Mouse (Mus musculus): ENCODE data around the gene Fndc7. TPM values are rescaled to one million over a fixed set of nuclear protein-coding genes. Genes with fewer than 3 reads are reported as not detected.

The Fndc7 gene
- polyA plus RNA-seq, 1 experiment from 2014 or later = not detected

GRCm38 (mm10) chr3:108916857-108917256, 27.0 kb upstream of the Fndc7 start:
- ATAC-seq (ENCODE audit: low FRiP score) (no peak), DNase-seq (ENCODE audit: low spot score) (no peak)
- no peaks in the 10 kb centered on the region for H3K9me3 ChIP-seq (ENCODE audit: control insufficient read depth, low read length)
- H3K27me3 ChIP-seq (ENCODE audit: control insufficient read depth, insufficient read depth, low read length) = no peaks in the 10 kb centered on the region
- no peaks in the 10 kb centered on the region for H3K36me3 ChIP-seq (replicated peaks; ENCODE audit: control insufficient read depth, insufficient read depth)
- H3K27ac ChIP-seq = no peak overlapping the region
- no peak overlapping the region for H3K9ac ChIP-seq
- H3K4me2 ChIP-seq (replicated peaks) = no peak overlapping the region
- no peak overlapping the region for H3K4me3 ChIP-seq (replicated peaks; ENCODE audit: low read length)
- WGBS = 27% methylated on average over 4 of the region's 4 CpGs
- H3K4me1 ChIP-seq (replicated peaks; ENCODE audit: control insufficient read depth, insufficient read depth, low read length) = 0 out of 2 replicates have a peak, but pooled peaks cover 5% of the 10 kb centered on the region

GRCm38 (mm10) chr3:108915999-108916398, 26.2 kb upstream of the Fndc7 start:
- DNase-seq (ENCODE audit: low spot score) (no peak), ATAC-seq (ENCODE audit: low FRiP score) (no peak)
- H3K27me3 ChIP-seq (ENCODE audit: control insufficient read depth, insufficient read depth, low read length) = no peaks in the 10 kb centered on the region
- 0 out of 2 replicates have a peak, but pooled peaks cover 5% of the 10 kb centered on the region for H3K4me1 ChIP-seq (replicated peaks; ENCODE audit: control insufficient read depth, insufficient read depth, low read length)
- H3K4me2 ChIP-seq (replicated peaks) = no peak overlapping the region
- H3K4me3 ChIP-seq (replicated peaks; ENCODE audit: low read length) = no peak overlapping the region
- no peaks in the 10 kb centered on the region for H3K36me3 ChIP-seq (replicated peaks; ENCODE audit: control insufficient read depth, insufficient read depth)
- no peaks in the 10 kb centered on the region for H3K9me3 ChIP-seq (ENCODE audit: control insufficient read depth, low read length)
- H3K27ac ChIP-seq = no peak overlapping the region
- no peak overlapping the region for H3K9ac ChIP-seq
- WGBS = 96% methylated on average over 1 of the region's 1 CpGs

GRCm38 (mm10) chr3:108911548-108912413, 22.0 kb upstream of the Fndc7 start, which contains the start of gene Prpf38b:
Gene Prpf38b (minus strand): TSS chr3:108911727.
- no peaks in the 10 kb centered on the region for H3K9me3 ChIP-seq (ENCODE audit: control insufficient read depth, low read length)
- ATAC-seq (ENCODE audit: low FRiP score) (peak; percentile 99), DNase-seq (ENCODE audit: low spot score) (peak; percentile 97)
- H3K4me1 ChIP-seq (replicated peaks; ENCODE audit: control insufficient read depth, insufficient read depth, low read length) = peaks cover 18% of the 10 kb centered on the region
- H3K36me3 ChIP-seq (replicated peaks; ENCODE audit: control insufficient read depth, insufficient read depth) = peaks cover 12% of the 10 kb centered on the region
- H3K4me3 ChIP-seq (replicated peaks; ENCODE audit: low read length) = peak within 1 kb of the TSS; percentile 90
- H3K4me2 ChIP-seq (replicated peaks) = peak within 1 kb of the TSS; percentile 78
- H3K27me3 ChIP-seq (ENCODE audit: control insufficient read depth, insufficient read depth, low read length) = no peaks in the 10 kb centered on the region
- peak within 1 kb of the TSS; percentile 95 for H3K27ac ChIP-seq
- peak within 1 kb of the TSS; percentile 89 for H3K9ac ChIP-seq
- WGBS = 2% methylated on average over 53 of the region's 53 CpGs

GRCm38 (mm10) chr3:108911081-108911547, 21.3 kb upstream of the Fndc7 start:
- Histone ChIP-seq H3K27me3 (ENCODE audit: control insufficient read depth, insufficient read depth, low read length) (no peaks in the 10 kb centered on the region), H3K36me3 (replicated peaks; ENCODE audit: control insufficient read depth, insufficient read depth) (peaks cover 18% of the 10 kb centered on the region), H3K4me2 (replicated peaks) (peak overlapping the region; percentile 78), H3K27ac (peak overlapping the region; percentile 95), H3K4me3 (replicated peaks; ENCODE audit: low read length) (peak overlapping the region; percentile 90), H3K9me3 (ENCODE audit: control insufficient read depth, low read length) (no peaks in the 10 kb centered on the region), H3K4me1 (replicated peaks; ENCODE audit: control insufficient read depth, insufficient read depth, low read length) (peaks cover 18% of the 10 kb centered on the region), H3K9ac (peak overlapping the region; percentile 89)
- ATAC-seq (ENCODE audit: low FRiP score) = peak; percentile 87
- under 1% methylated on average over 44 of the region's 44 CpGs for WGBS
- peak; percentile 54 for DNase-seq (ENCODE audit: low spot score)

GRCm38 (mm10) chr3:108910303-108911080, 20.7 kb upstream of the Fndc7 start:
- Histone ChIP-seq H3K4me2 (replicated peaks) (peak overlapping the region; percentile 78), H3K9ac (peak overlapping the region; percentile 89), H3K4me3 (replicated peaks; ENCODE audit: low read length) (peak overlapping the region; percentile 90), H3K36me3 (replicated peaks; ENCODE audit: control insufficient read depth, insufficient read depth) (peaks cover 24% of the 10 kb centered on the region), H3K27ac (peak overlapping the region; percentile 95), H3K27me3 (ENCODE audit: control insufficient read depth, insufficient read depth, low read length) (no peaks in the 10 kb centered on the region), H3K4me1 (replicated peaks; ENCODE audit: control insufficient read depth, insufficient read depth, low read length) (peaks cover 18% of the 10 kb centered on the region), H3K9me3 (ENCODE audit: control insufficient read depth, low read length) (no peaks in the 10 kb centered on the region)
- ATAC-seq (ENCODE audit: low FRiP score) (no peak), DNase-seq (ENCODE audit: low spot score) (no peak)
- under 1% methylated on average over 31 of the region's 32 CpGs for WGBS

GRCm38 (mm10) chr3:108902934-108903333, 13.1 kb upstream of the Fndc7 start:
- no peaks in the 10 kb centered on the region for H3K9me3 ChIP-seq (ENCODE audit: control insufficient read depth, low read length)
- peaks cover 63% of the 10 kb centered on the region for H3K36me3 ChIP-seq (replicated peaks; ENCODE audit: control insufficient read depth, insufficient read depth)
- H3K27me3 ChIP-seq (ENCODE audit: control insufficient read depth, insufficient read depth, low read length) = no peaks in the 10 kb centered on the region
- no peak overlapping the region for H3K4me2 ChIP-seq (replicated peaks)
- H3K4me1 ChIP-seq (replicated peaks; ENCODE audit: control insufficient read depth, insufficient read depth, low read length) = no peaks in the 10 kb centered on the region
- no peak overlapping the region for H3K4me3 ChIP-seq (replicated peaks; ENCODE audit: low read length)
- no peak overlapping the region for H3K9ac ChIP-seq
- 95% methylated on average over 6 of the region's 6 CpGs for WGBS
- no peak for DNase-seq (ENCODE audit: low spot score)
- ATAC-seq (ENCODE audit: low FRiP score) = no peak
- H3K27ac ChIP-seq = no peak overlapping the region

- peaks cover 54% of the 10 kb centered on the region for H3K36me3 ChIP-seq (replicated peaks; ENCODE audit: control insufficient read depth, insufficient read depth)
- H3K9ac ChIP-seq = no peak overlapping the region
- H3K27me3 ChIP-seq (ENCODE audit: control insufficient read depth, insufficient read depth, low read length) = no peaks in the 10 kb centered on the region
- H3K4me2 ChIP-seq (replicated peaks) = no peak overlapping the region
- no peaks in the 10 kb centered on the region for H3K4me1 ChIP-seq (replicated peaks; ENCODE audit: control insufficient read depth, insufficient read depth, low read length)
- DNase-seq (ENCODE audit: low spot score) (no peak), ATAC-seq (ENCODE audit: low FRiP score) (no peak)
- no peaks in the 10 kb centered on the region for H3K9me3 ChIP-seq (ENCODE audit: control insufficient read depth, low read length)
- H3K27ac ChIP-seq = no peak overlapping the region
- no peak overlapping the region for H3K4me3 ChIP-seq (replicated peaks; ENCODE audit: low read length)
- 59% methylated on average over 2 of the region's 2 CpGs for WGBS
Observed at GRCm38 (mm10) chr3:108902038-108902437, 12.2 kb upstream of the Fndc7 start.

- 84% methylated on average over 5 of the region's 5 CpGs for WGBS
- H3K4me2 ChIP-seq (replicated peaks) = no peak overlapping the region
- no peak for ATAC-seq (ENCODE audit: low FRiP score)
- no peaks in the 10 kb centered on the region for H3K4me1 ChIP-seq (replicated peaks; ENCODE audit: control insufficient read depth, insufficient read depth, low read length)
- no peaks in the 10 kb centered on the region for H3K27me3 ChIP-seq (ENCODE audit: control insufficient read depth, insufficient read depth, low read length)
- no peak for DNase-seq (ENCODE audit: low spot score)
- no peak overlapping the region for H3K9ac ChIP-seq
- no peaks in the 10 kb centered on the region for H3K9me3 ChIP-seq (ENCODE audit: control insufficient read depth, low read length)
- H3K4me3 ChIP-seq (replicated peaks; ENCODE audit: low read length) = no peak overlapping the region
- peaks cover 42% of the 10 kb centered on the region for H3K36me3 ChIP-seq (replicated peaks; ENCODE audit: control insufficient read depth, insufficient read depth)
- no peak overlapping the region for H3K27ac ChIP-seq
Observed at GRCm38 (mm10) chr3:108900681-108901080, 10.9 kb upstream of the Fndc7 start.

- DNase-seq (ENCODE audit: low spot score) = no peak
- Histone ChIP-seq H3K36me3 (replicated peaks; ENCODE audit: control insufficient read depth, insufficient read depth) (peaks cover 37% of the 10 kb centered on the region), H3K4me2 (replicated peaks) (no peak overlapping the region), H3K27me3 (ENCODE audit: control insufficient read depth, insufficient read depth, low read length) (no peaks in the 10 kb centered on the region), H3K9ac (no peak overlapping the region), H3K27ac (no peak overlapping the region), H3K4me3 (replicated peaks; ENCODE audit: low read length) (no peak overlapping the region), H3K4me1 (replicated peaks; ENCODE audit: control insufficient read depth, insufficient read depth, low read length) (no peaks in the 10 kb centered on the region), H3K9me3 (ENCODE audit: control insufficient read depth, low read length) (no peaks in the 10 kb centered on the region)
- WGBS = 88% methylated on average over 3 of the region's 3 CpGs
- no peak for ATAC-seq (ENCODE audit: low FRiP score)
Observed at GRCm38 (mm10) chr3:108900147-108900546, 10.3 kb upstream of the Fndc7 start.
